Mouse (Mus musculus): ENCODE data around the gene Cdc73. TPM values are rescaled to one million over a fixed set of nuclear protein-coding genes. Genes with fewer than 3 reads are reported as not detected.

The Cdc73 gene
- polyA plus RNA-seq, 1 experiment: 115 TPM

GRCm38 (mm10) chr1:143621930-143622329 lies 80.8 kb downstream of the Cdc73 start:
- TF ChIP-seq EP300 (IDR thresholded peaks at IDR 0.05; ENCODE audit: insufficient read depth, low read depth, low read length) (no peak), POLR2A (IDR thresholded peaks at IDR 0.05; ENCODE audit: insufficient read depth, low read length) (no peak), CTCF (IDR thresholded peaks at IDR 0.05; ENCODE audit: low read depth, low read length) (no peak)
- H3K9me3 ChIP-seq (replicated peaks; ENCODE audit: control insufficient read depth, insufficient read depth, low read length, poor library complexity, severe bottlenecking): no peaks in the 10 kb centered on the region

GRCm38 (mm10) chr1:143619760-143620159 lies 82.9 kb downstream of the Cdc73 start:
- peaks cover 9% of the 10 kb centered on the region; the same call in 1 of the 2 replicates for H3K36me3 ChIP-seq (ENCODE audit: control insufficient read depth, insufficient read depth, low read length, poor library complexity, severe bottlenecking)
- H3K4me3 ChIP-seq (ENCODE audit: low read depth, low read length): no peak overlapping the region
- no peaks in the 10 kb centered on the region for H3K27me3 ChIP-seq (ENCODE audit: control insufficient read depth, insufficient read depth, low read length, poor library complexity, severe bottlenecking)
- TF ChIP-seq POLR2A (IDR thresholded peaks at IDR 0.05; ENCODE audit: insufficient read depth, low read length) (no peak), EP300 (IDR thresholded peaks at IDR 0.05; ENCODE audit: insufficient read depth, low read depth, low read length) (no peak), CTCF (IDR thresholded peaks at IDR 0.05; ENCODE audit: low read depth, low read length) (no peak)
- H3K27ac ChIP-seq (ENCODE audit: insufficient read depth, low read length): no peak overlapping the region
- H3K4me1 ChIP-seq (ENCODE audit: control insufficient read depth, insufficient read depth, low read length): no peaks in the 10 kb centered on the region
- H3K9me3 ChIP-seq (replicated peaks; ENCODE audit: control insufficient read depth, insufficient read depth, low read length, poor library complexity, severe bottlenecking): no peaks in the 10 kb centered on the region
- no peak overlapping the region for H3K9ac ChIP-seq (ENCODE audit: low read depth, poor library complexity, severe bottlenecking)

More at GRCm38 (mm10) chr1:143621930-143622329, 80.8 kb downstream of the Cdc73 start:
- Histone ChIP-seq H3K4me3 (ENCODE audit: low read depth, low read length) (no peak overlapping the region), H3K4me1 (ENCODE audit: control insufficient read depth, insufficient read depth, low read length) (no peaks in the 10 kb centered on the region), H3K36me3 (ENCODE audit: control insufficient read depth, insufficient read depth, low read length, poor library complexity, severe bottlenecking) (peaks cover 13% of the 10 kb centered on the region; the same call in 1 of the 2 replicates), H3K27ac (ENCODE audit: insufficient read depth, low read length) (no peak overlapping the region), H3K9ac (ENCODE audit: low read depth, poor library complexity, severe bottlenecking) (no peak overlapping the region), H3K27me3 (ENCODE audit: control insufficient read depth, insufficient read depth, low read length, poor library complexity, severe bottlenecking) (no peaks in the 10 kb centered on the region)

- Histone ChIP-seq H3K4me1 (ENCODE audit: control insufficient read depth, insufficient read depth, low read length) (no peaks in the 10 kb centered on the region), H3K9me3 (replicated peaks; ENCODE audit: control insufficient read depth, insufficient read depth, low read length, poor library complexity, severe bottlenecking) (no peaks in the 10 kb centered on the region), H3K27me3 (ENCODE audit: control insufficient read depth, insufficient read depth, low read length, poor library complexity, severe bottlenecking) (no peaks in the 10 kb centered on the region), H3K4me3 (ENCODE audit: low read depth, low read length) (no peak overlapping the region), H3K36me3 (ENCODE audit: control insufficient read depth, insufficient read depth, low read length, poor library complexity, severe bottlenecking) (peaks cover 6% of the 10 kb centered on the region), H3K9ac (ENCODE audit: low read depth, poor library complexity, severe bottlenecking) (no peak overlapping the region), H3K27ac (ENCODE audit: insufficient read depth, low read length) (no peak overlapping the region)
- TF ChIP-seq EP300 (IDR thresholded peaks at IDR 0.05; ENCODE audit: insufficient read depth, low read depth, low read length) (no peak), POLR2A (IDR thresholded peaks at IDR 0.05; ENCODE audit: insufficient read depth, low read length) (no peak), CTCF (IDR thresholded peaks at IDR 0.05; ENCODE audit: low read depth, low read length) (no peak)
These were observed 89.8 kb downstream of the Cdc73 start for GRCm38 (mm10) chr1:143612901-143613300.

- Histone ChIP-seq H3K27ac (ENCODE audit: insufficient read depth, low read length) (no peak overlapping the region), H3K36me3 (ENCODE audit: control insufficient read depth, insufficient read depth, low read length, poor library complexity, severe bottlenecking) (peaks cover 2% of the 10 kb centered on the region), H3K9me3 (replicated peaks; ENCODE audit: control insufficient read depth, insufficient read depth, low read length, poor library complexity, severe bottlenecking) (no peaks in the 10 kb centered on the region), H3K4me3 (ENCODE audit: low read depth, low read length) (no peak overlapping the region), H3K4me1 (ENCODE audit: control insufficient read depth, insufficient read depth, low read length) (no peaks in the 10 kb centered on the region), H3K9ac (ENCODE audit: low read depth, poor library complexity, severe bottlenecking) (no peak overlapping the region), H3K27me3 (ENCODE audit: control insufficient read depth, insufficient read depth, low read length, poor library complexity, severe bottlenecking) (no peaks in the 10 kb centered on the region)
- no peak for TF ChIP-seq CTCF (IDR thresholded peaks at IDR 0.05; ENCODE audit: low read depth, low read length)
- TF ChIP-seq EP300 (IDR thresholded peaks at IDR 0.05; ENCODE audit: insufficient read depth, low read depth, low read length): no peak
- no peak for TF ChIP-seq POLR2A (IDR thresholded peaks at IDR 0.05; ENCODE audit: insufficient read depth, low read length)
These were observed 93.8 kb downstream of the Cdc73 start for GRCm38 (mm10) chr1:143608911-143609310.

GRCm38 (mm10) chr1:143596864-143597263 lies 105.8 kb downstream of the Cdc73 start:
- no peak for TF ChIP-seq POLR2A (IDR thresholded peaks at IDR 0.05; ENCODE audit: insufficient read depth, low read length)
- TF ChIP-seq CTCF (IDR thresholded peaks at IDR 0.05; ENCODE audit: low read depth, low read length): no peak
- no peak for TF ChIP-seq EP300 (IDR thresholded peaks at IDR 0.05; ENCODE audit: insufficient read depth, low read depth, low read length)
- Histone ChIP-seq H3K9me3 (replicated peaks; ENCODE audit: control insufficient read depth, insufficient read depth, low read length, poor library complexity, severe bottlenecking) (no peaks in the 10 kb centered on the region), H3K4me1 (ENCODE audit: control insufficient read depth, insufficient read depth, low read length) (no peaks in the 10 kb centered on the region)

GRCm38 (mm10) chr1:143576824-143577543 lies 125.7 kb downstream of the Cdc73 start:
- Histone ChIP-seq H3K4me3 (ENCODE audit: low read depth, low read length) (no peak overlapping the region), H3K9me3 (replicated peaks; ENCODE audit: control insufficient read depth, insufficient read depth, low read length, poor library complexity, severe bottlenecking) (no peaks in the 10 kb centered on the region), H3K9ac (ENCODE audit: low read depth, poor library complexity, severe bottlenecking) (no peak overlapping the region), H3K4me1 (ENCODE audit: control insufficient read depth, insufficient read depth, low read length) (no peaks in the 10 kb centered on the region), H3K27me3 (ENCODE audit: control insufficient read depth, insufficient read depth, low read length, poor library complexity, severe bottlenecking) (no peaks in the 10 kb centered on the region), H3K36me3 (ENCODE audit: control insufficient read depth, insufficient read depth, low read length, poor library complexity, severe bottlenecking) (no peaks in the 10 kb centered on the region), H3K27ac (ENCODE audit: insufficient read depth, low read length) (no peak overlapping the region)
- no peak for TF ChIP-seq EP300 (IDR thresholded peaks at IDR 0.05; ENCODE audit: insufficient read depth, low read depth, low read length)
- TF ChIP-seq POLR2A (IDR thresholded peaks at IDR 0.05; ENCODE audit: insufficient read depth, low read length): no peak
- no peak for TF ChIP-seq CTCF (IDR thresholded peaks at IDR 0.05; ENCODE audit: low read depth, low read length)

More at GRCm38 (mm10) chr1:143596864-143597263, 105.8 kb downstream of the Cdc73 start:
- Histone ChIP-seq H3K27ac (ENCODE audit: insufficient read depth, low read length) (no peak overlapping the region), H3K27me3 (ENCODE audit: control insufficient read depth, insufficient read depth, low read length, poor library complexity, severe bottlenecking) (no peaks in the 10 kb centered on the region), H3K9ac (ENCODE audit: low read depth, poor library complexity, severe bottlenecking) (no peak overlapping the region), H3K36me3 (ENCODE audit: control insufficient read depth, insufficient read depth, low read length, poor library complexity, severe bottlenecking) (no peaks in the 10 kb centered on the region), H3K4me3 (ENCODE audit: low read depth, low read length) (no peak overlapping the region)

Measured in ES-Bruce4 (cell line).